Mouse (Mus musculus) lung, adult 18-20 months (tissue): ENCODE data around the gene Exosc7.

Experiments used
- DNase-seq, 2 experiments: peaks; one replicate each; pipeline ENCODE4 v3.0.0; 2022; ENCODE audit warnings: mixed read lengths in 2 of 2

Gene Exosc7

GRCm38 (mm10) chr9:123112805-123113521 lies at the start of gene Exosc7, which contains the start of gene Zdhhc3:
Gene Exosc7 (plus strand): TSS chr9:123113215.
Gene Zdhhc3 (minus strand): TSS chr9:123113205.
- DNase-seq = peak; percentile 83

DNA sequence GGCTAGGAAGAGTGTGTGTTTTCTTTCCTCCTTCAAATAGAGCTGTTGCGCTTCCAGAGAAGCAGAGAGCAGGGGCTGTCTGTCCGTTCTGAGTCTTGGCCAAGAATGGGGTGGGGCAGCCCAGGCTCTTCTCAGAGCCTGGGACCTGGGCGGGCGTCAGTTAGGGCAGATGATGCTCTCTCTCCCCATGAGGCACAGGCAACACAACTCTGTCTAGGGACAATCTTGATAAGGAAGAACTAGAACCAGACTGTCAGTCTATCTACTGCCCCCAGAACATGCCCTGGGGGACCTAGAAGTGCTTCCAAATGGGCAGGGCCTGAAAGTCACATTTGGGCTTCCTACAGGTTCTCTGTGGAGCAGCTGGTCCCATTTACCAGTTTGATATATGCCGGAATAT lies 33.9 kb upstream of the Exosc7 start:
- no peak for DNase-seq

- DNase-seq = no peak
Measured at GRCm38 (mm10) chr9:123080355-123080754, 32.7 kb upstream of the Exosc7 start.

DNA sequence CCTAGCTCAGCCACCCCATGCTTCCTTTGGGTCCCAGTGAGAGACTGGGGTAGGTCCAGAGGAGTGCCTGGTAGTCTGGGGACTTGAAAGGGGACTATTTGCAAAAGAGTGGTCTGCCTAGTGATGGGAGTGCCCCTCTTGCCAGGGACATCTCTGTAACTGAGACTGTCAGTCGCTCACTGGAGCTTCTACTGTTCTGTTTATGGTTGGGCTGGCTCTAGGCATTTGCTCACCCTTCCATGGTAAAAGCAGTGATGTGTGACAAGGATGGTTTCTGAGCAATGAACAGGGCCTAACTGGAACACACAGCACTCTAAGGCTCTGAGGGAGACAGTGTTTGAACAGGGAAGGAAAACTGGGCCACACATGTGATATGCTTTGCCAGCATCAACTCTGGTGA lies 32.2 kb upstream of the Exosc7 start:
- DNase-seq = no peak

DNA sequence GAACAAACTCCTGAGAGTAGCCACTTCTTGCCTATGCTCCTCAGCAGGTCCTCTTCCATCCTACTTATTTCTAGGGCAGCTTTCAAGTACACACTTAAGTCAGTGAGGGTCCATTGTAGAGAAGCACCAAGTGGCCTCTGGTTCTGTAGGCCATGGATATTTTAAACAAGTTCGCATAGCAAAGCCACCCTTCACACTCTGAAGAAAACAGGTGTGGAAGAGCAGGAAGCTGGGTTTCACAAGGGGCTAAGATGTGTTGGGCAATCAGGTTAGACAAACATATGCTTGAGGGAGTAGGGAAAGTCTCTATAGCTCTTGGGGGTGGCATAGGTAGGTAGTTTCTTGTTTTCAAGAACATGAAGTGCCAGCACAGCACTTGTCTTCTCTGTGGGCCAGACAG lies 27.6 kb upstream of the Exosc7 start:
- DNase-seq = peak; percentile 72 to 82

DNA sequence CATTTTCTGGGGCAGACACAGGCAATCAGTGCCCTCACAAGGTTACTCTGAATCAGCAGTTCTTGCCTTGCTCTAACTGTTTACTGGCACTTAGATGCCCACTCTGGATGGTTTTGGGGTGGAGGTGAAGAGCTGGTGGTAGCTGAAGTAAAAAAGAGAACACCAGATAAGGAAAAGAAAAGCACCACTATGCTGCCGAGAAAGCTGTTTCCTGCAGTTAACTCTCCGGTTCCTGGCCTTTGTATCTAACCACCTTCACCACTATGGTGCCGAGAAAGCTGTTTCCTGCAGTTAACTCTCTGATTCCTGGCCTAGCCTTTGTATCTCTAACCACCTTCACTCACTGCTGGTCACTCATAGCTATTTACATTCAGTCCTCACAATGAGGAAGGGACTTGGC lies 25.5 kb upstream of the Exosc7 start:
- DNase-seq = no peak

- DNase-seq = no peak
Measured at GRCm38 (mm10) chr9:123090844-123091243, 22.2 kb upstream of the Exosc7 start.

DNA sequence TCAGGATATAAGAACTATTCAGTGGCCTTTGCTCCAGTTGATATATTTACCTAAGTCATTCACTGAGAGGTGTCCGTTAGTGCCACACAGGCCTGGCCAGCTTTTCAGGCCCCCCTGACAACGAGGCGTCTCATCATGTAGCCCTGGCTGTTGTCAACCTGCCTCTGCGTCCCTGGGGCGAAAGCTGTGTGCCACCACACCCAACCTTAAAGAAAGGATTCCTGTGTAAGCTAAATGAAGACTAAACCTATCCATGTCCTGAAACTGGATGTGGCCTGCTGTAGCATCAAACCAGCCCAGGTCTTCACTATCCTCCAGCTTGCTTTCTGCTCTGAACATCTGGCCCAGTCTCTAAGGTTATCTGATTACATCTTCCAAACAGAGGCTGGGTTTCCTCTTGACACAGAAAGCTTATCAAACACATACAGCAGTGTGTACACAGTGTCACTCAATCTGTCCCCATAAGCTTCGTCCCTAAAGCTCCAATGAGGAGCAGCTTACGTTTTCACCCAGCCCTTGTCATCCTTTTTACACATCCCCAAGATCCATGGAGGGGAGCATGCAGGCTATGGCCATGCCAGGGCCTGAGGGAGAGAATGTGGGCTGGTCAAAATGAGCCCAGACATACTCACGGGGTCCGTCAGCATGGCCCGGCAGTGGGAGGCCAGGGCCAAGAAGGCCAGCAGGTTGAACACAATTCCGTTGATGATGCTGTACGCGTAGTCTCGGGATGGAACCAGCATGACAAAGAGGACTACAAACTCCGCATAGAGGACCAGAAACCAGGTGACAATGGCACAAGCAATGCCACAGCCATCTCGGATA lies 13.2 kb upstream of the Exosc7 start:
- no peak for DNase-seq

- DNase-seq = no peak
Measured at GRCm38 (mm10) chr9:123103425-123103824, 9.6 kb upstream of the Exosc7 start.

DNA sequence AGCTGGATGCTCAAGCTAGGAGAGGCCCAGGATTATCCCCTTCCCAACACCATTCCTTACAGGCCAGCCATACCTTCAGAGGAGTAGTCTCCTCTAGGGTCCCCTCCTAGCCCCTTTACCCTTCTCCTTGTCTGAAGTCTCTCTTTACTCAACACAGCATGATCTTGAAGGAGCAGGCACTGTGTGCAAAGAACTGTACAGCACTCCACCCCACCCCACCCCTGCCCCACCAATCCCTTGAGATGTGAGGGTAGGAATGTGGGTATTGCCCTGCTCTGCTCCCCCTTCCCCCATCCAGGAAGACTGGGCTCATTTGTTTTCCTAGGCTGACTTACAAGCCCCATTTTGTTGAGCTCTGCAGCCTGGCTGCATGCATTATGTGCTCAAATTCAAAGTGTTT lies 8.7 kb upstream of the Exosc7 start:
- peak in 1 of 2 experiments; percentile 41 for DNase-seq

GRCm38 (mm10) chr9:123107186-123107585 lies 5.8 kb upstream of the Exosc7 start:
- no peak for DNase-seq

- DNase-seq = peak in 1 of 2 experiments; percentile 63
Measured at GRCm38 (mm10) chr9:123109188-123109587, 3.8 kb upstream of the Exosc7 start.

DNA sequence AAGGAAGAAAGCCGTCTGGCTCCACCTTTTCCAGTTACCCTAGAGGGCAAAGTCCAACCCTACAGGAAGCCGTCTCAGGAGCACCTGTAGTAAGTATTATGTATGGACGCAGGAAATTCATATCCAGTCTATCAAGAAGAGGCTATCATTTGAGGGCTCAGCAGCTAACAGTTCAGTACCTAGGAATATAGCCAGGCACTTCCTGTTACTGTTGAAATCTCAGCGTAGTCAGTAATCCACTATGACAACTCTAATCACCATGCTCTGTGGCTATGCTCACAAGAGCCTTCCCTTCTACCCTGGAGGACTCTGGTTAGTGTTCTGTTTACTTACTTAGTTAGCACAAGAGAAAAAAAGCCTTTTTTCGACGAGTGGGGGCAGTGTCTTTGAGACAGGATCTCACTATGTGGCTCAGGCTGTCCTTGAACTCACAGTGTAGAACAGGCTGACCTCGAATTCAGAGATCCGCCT lies 1.2 kb upstream of the Exosc7 start:
- DNase-seq = no peak

GRCm38 (mm10) chr9:123113931-123114330 lies 916 bp downstream of the Exosc7 start:
- DNase-seq = peak in 1 of 2 experiments; percentile 27

DNA sequence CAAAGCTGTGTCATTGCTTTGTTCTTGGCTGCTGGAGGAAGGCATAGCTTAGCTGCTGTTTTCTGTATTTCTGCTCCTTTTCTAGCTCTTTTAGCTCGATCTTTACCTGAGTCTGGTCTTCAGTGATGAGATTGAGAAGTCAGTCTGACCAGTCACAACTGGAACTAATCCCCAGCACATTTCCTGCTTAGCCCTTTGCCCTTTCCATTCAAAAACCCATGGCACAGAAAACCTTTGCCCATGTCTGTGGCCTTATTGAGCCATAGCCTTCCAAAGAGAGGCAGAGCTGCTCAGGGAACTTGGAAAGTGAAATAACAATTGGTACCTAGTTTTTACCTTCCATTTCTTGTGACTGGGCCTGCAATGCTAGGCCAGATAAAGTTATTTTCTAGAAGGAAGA lies 2.6 kb downstream of the Exosc7 start:
- DNase-seq = no peak

- DNase-seq = no peak
Measured at GRCm38 (mm10) chr9:123123017-123123416, 10.0 kb downstream of the Exosc7 start.

GRCm38 (mm10) chr9:123123571-123124412 lies 10.8 kb downstream of the Exosc7 start:
- DNase-seq = peak; percentile 60 to 64

DNA sequence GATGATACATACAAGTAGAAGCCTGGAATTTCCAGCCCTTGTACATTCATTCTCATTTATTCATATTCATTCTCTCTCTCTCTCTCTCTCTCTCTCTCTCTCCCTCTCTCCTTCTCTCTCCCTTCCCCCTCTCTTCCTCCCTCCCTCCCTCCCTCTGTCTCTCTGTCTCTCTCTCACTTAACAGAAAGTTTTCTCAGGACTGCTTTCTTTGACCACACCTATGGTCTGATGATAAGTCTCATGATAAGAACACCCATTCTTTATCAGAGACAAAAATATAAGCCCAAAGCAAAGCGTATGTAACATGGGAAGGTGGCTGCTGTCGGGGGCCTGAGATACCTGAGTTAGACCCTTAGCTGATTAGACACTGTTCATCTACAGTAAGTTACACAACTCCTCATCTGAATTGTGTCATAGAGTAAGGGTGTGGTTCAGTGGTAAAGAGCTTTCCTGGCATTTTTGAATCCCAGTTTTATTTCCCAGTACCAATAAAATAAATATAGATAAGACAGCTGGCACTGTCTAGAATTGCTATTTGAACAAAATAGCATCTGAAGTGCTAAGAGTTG lies 11.5 kb downstream of the Exosc7 start:
- DNase-seq = no peak

DNA sequence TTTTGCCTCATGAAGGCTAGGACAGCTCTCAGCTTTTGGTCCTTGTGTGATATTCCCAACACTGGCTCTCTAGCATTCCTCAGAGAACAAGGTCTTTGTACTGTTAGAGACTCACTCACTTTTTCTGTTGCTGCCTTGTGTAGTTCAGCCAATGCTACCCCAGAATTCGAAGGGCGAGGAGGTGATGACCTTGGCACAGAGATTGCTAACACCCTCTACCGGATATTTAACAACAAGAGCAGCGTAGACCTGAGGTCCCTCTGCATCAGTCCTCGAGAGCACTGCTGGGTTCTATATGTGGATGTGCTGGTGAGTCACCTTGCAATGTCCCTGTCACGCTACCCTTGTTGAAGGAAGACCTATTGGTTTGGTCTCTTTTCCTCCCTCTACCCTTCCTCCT lies 14.6 kb downstream of the Exosc7 start:
- DNase-seq = no peak

DNA sequence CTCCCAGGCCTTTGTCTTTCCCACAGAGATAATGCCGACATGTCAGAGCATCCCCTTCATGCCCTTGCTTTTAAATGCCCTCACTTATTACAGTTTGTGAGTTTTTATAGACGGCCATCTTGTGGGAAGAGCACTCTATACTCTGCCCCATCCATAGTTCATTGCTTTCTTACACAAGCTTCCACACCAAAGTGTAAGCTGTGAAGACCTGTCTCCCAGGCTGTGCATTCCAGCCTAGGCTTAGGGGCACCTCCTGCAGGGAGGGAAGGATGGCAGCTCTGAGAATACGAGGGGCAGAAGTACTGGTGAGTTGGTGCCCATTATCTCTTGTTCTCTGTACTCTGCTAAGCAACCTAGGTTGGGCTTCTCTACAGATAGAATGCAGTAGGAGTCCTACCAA lies 20.0 kb downstream of the Exosc7 start:
- no peak for DNase-seq

DNA sequence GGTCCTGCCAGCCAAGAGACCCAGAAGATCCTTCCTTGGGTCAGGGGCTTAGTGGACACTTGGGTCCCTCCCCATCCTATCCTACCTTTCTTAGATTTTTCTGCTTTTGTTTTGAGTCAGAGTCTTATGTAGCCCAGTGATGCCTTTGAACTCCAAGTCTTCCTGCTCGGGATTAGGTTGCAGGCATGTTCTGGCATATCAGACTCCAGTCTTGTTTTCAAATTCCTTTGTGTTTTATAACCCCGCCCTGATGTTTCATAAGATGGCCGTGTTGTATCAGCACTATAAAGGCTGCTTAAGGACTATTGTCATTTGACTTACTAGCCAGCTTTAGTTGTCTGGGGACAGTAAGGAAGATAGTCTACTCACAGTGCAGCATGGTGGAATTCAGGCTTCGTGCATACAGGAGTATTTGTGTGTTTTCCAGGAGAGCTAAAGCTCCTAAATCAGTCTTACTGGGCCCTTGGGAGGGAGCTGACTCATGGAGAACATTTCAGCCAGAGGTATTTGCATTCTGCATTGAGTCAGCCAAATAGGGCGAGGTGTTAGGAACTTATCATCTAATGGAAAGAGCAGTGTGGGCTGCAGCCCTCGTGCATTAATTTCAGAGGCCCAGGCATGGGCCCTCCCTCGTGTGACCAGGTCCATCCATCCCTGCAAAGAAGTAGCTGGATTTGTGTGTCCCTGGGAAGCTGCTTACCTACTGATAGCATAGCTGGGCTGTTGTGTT lies 24.1 kb downstream of the Exosc7 start:
- DNase-seq = no peak

DNA sequence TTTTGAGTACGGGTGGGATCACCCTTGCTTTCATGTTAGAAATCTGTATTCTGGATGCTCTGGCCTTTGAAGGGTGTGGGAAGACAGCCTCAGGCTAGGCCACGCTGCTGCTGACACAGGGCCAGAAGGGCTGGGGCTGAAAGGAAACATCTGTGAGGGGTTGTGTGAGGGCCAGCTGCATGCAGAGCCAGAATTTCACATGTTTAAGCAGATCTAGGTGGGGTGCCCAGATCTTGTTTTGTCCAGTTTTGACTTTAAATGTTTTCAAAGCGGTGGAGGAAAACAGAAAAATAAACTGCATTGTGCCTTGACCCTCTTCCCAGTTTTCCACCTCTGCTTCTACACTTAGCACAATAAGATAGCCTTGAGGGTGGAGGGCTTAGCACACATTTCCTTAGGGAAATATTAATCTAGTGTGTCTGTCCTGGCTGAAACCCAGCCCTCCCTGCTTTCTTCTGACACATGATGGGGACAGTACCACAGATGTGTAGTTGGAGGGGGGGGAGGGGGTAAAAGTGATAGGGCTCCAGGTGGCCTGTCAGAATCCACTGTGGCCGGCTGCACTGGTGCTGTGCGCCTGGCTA lies 26.0 kb downstream of the Exosc7 start:
- DNase-seq = peak; percentile 62 to 69
